ENCODE assay signal across 8 mouse cellular contexts in the genomic region with DNA sequence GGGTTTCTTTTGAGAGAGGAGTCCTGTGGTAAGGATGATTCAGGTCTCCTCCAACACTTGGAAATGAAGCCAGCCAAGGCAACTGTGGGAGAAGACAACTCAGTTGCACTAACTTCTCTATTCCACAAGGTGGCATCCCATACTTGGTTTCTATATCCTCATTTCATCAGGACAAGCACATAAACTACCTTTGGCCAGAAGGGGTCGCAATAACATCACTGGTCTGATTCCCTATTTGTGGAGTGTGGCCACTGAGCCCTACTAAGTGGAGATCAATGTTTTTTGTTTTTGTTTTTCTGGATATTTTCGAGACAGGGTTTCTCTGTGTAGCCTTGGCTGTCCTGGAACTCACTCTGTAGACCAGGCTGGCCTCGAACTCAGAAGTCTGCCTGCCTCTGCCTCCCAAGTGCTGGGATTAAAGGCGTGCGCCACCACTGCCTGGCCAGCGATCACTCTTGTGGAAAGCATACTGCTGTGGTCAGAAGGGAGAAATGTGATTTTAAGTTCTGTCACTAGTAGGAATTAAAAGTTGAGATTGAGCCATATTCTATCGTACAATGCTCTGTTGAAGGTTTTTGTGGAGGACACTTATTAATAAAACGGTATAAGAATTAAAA.
DNase-seq lines count a peak whose midpoint lies in the region; ATAC-seq lines count a peak whose summit lies in the region.
"Not testable (repeated sequence)": the region's sequence is repeated elsewhere in the genome, so short reads cannot be mapped to it uniquely, and the experiment has no call there.

No protein-coding gene starts in this region.

- ATAC-seq in embryonic facial prominence, embryonic 13.5 days (ENCODE audit: insufficient number of reproducible peaks, insufficient read depth, low FRiP score, low TSS enrichment, low read depth): peak; percentile 60
- ATAC-seq in limb, embryonic 11.5 days (ENCODE audit: insufficient number of reproducible peaks, low FRiP score, low TSS enrichment, low read depth): 0 out of 2 replicates have a peak, but pooled peaks have one; percentile 52
- peak; percentile 44 for ATAC-seq in midbrain, embryonic 12.5 days (ENCODE audit: low FRiP score, low read depth)
- ATAC-seq in stomach, embryonic 14.5 days (ENCODE audit: insufficient number of reproducible peaks, insufficient read depth, low FRiP score, low read depth): 0 out of 2 replicates have a peak, but pooled peaks have one; percentile 25

- not testable (repeated sequence) for H3K27me3 ChIP-seq in embryonic facial prominence, embryonic 13.5 days; limb, embryonic 11.5 days (ENCODE audit: control insufficient read depth, insufficient read depth, low read length); midbrain, embryonic 12.5 days; stomach, embryonic 14.5 days (ENCODE audit: control insufficient read depth, insufficient read depth, low read length)

- H3K4me1 ChIP-seq in embryonic facial prominence, embryonic 13.5 days; limb, embryonic 11.5 days (ENCODE audit: control insufficient read depth, insufficient read depth, low read length); midbrain, embryonic 12.5 days; stomach, embryonic 14.5 days (ENCODE audit: control insufficient read depth, insufficient read depth, low read length): not testable (repeated sequence)

- H3K4me2 ChIP-seq in embryonic facial prominence, embryonic 13.5 days; limb, embryonic 11.5 days (ENCODE audit: low read depth, severe bottlenecking); midbrain, embryonic 12.5 days (replicated peaks); stomach, embryonic 14.5 days (replicated peaks; ENCODE audit: low read depth, low read length): not testable (repeated sequence)

- 69% methylated on average over 8 of the region's 8 CpGs for WGBS in embryonic facial prominence, embryonic 13.5 days
- 71% methylated on average over 8 of the region's 8 CpGs for WGBS in limb, embryonic 11.5 days
- 69% methylated on average over 8 of the region's 8 CpGs for WGBS in midbrain, embryonic 12.5 days
- WGBS in stomach, embryonic 14.5 days: 60% methylated on average over 8 of the region's 8 CpGs

- not testable (repeated sequence) for H3K36me3 ChIP-seq in embryonic facial prominence, embryonic 13.5 days; limb, embryonic 11.5 days (ENCODE audit: control insufficient read depth, insufficient read depth, low read length); midbrain, embryonic 12.5 days; stomach, embryonic 14.5 days (ENCODE audit: control insufficient read depth, insufficient read depth, low read length)

- not testable (repeated sequence) for H3K9ac ChIP-seq in embryonic facial prominence, embryonic 13.5 days; limb, embryonic 11.5 days (ENCODE audit: low read length); midbrain, embryonic 12.5 days (replicated peaks); stomach, embryonic 14.5 days (replicated peaks; ENCODE audit: low read depth, low read length)

- not testable (repeated sequence) for H3K27ac ChIP-seq in embryonic facial prominence, embryonic 13.5 days; limb, embryonic 11.5 days (replicated peaks; ENCODE audit: low read depth, low read length); midbrain, embryonic 12.5 days (replicated peaks); stomach, embryonic 14.5 days (ENCODE audit: low read length)

- H3K4me3 ChIP-seq in embryonic facial prominence, embryonic 13.5 days; limb, embryonic 11.5 days (ENCODE audit: low read depth, low read length); midbrain, embryonic 12.5 days; stomach, embryonic 14.5 days (ENCODE audit: low read depth, low read length): not testable (repeated sequence)

- peak; percentile 52 to 62 for DNase-seq in B cell, adult 2 months
- peak; percentile 63 for DNase-seq in adrenal gland, postnatal 14 days
- DNase-seq in heart, adult 8-10 months (ENCODE audit: low spot score): peak; percentile 71
- peak; percentile 93 for DNase-seq in kidney, adult 9 months
- peak; percentile 20 for DNase-seq in limb, embryonic 11.5 days (ENCODE audit: low spot score)

- not testable (repeated sequence) for H3K9me3 ChIP-seq in embryonic facial prominence, embryonic 13.5 days; limb, embryonic 11.5 days (ENCODE audit: control insufficient read depth, low read length); midbrain, embryonic 12.5 days; stomach, embryonic 14.5 days (ENCODE audit: control insufficient read depth, low read depth, low read length)

Comparison
In these comparisons a context has a peak if more than half of its experiments do, and no peak if none do; other contexts are left out.
1. DNase-seq: peak in every context shown above with its lines; median percentile 93 in kidney, adult 9 months; 71 in heart, adult 8-10 months; 63 in adrenal gland, postnatal 14 days; 57 in B cell, adult 2 months; 20 in limb, embryonic 11.5 days.